Mouse (Mus musculus) limb, embryonic 14.5 days (tissue): ENCODE data around the gene Cdh4. TPM values are rescaled to one million over a fixed set of nuclear protein-coding genes. Genes with fewer than 3 reads are reported as not detected.

Source experiments
- ATAC-seq: fragments of 200-750 bp; cut with Nextera tagmentation; 2 replicates; pipeline ENCODE4 v1.8.0; 2017; ENCODE audit warnings: low read depth, moderate number of reproducible peaks, moderate TSS enrichment; ENCODE audit not compliant: low FRiP score
- DNase-seq: peaks from one replicate; pipeline ENCODE4 v3.0.0-alpha.2; 2015; ENCODE audit warnings: low spot score
- H3K27ac ChIP-seq: fragments of 300-500 bp; sonication (generic); replicated peaks from 2 replicates; pipeline ENCODE4 v1.5.1; 2014; ENCODE audit warnings: low read depth, mild to moderate bottlenecking, low read length, moderate library complexity, mixed read lengths
- H3K27me3 ChIP-seq: fragments of 300-500 bp; sonication (generic); 2 replicates; pipeline ENCODE4 v1.6.1; 2014; ENCODE audit warnings: low read length, mixed read lengths; ENCODE audit not compliant: control insufficient read depth, insufficient read depth
- H3K36me3 ChIP-seq: fragments of 300-500 bp; sonication (generic); 2 replicates; pipeline ENCODE4 v1.6.1; 2014; ENCODE audit warnings: mild to moderate bottlenecking, low read length, moderate library complexity, mixed read lengths; ENCODE audit not compliant: control insufficient read depth, insufficient read depth
- H3K4me1 ChIP-seq: fragments of 300-500 bp; sonication (generic); 2 replicates; pipeline ENCODE4 v1.6.1; 2014; ENCODE audit warnings: antibody characterized with exemption, low read length, mixed read lengths; ENCODE audit not compliant: control insufficient read depth, insufficient read depth
- H3K4me2 ChIP-seq: fragments of 300-500 bp; sonication (generic); replicated peaks from 2 replicates; pipeline ENCODE4 v1.6.1; 2014; ENCODE audit warnings: low read depth, mild to moderate bottlenecking, low read length, moderate library complexity; ENCODE audit not compliant: severe bottlenecking
- H3K4me3 ChIP-seq: fragments of 300-500 bp; sonication (generic); replicated peaks from 2 replicates; pipeline ENCODE4 v1.5.1; 2014; ENCODE audit warnings: low read length
- H3K9ac ChIP-seq: fragments of 300-500 bp; sonication (generic); 2 replicates; pipeline ENCODE4 v1.6.1; 2014; ENCODE audit warnings: mild to moderate bottlenecking, low read depth, low read length, moderate library complexity; ENCODE audit not compliant: severe bottlenecking
- H3K9me3 ChIP-seq: fragments of 300-500 bp; sonication (generic); 2 replicates; pipeline ENCODE4 v1.6.1; 2016; ENCODE audit warnings: low read length; ENCODE audit not compliant: control insufficient read depth
- POLR2A ChIP-seq: fragments of 200-500 bp; IDR thresholded peaks from 2 replicates; pipeline ENCODE4 v1.8.0; 2012; ENCODE audit warnings: inconsistent platforms, mild to moderate bottlenecking, moderate library complexity, borderline replicate concordance; ENCODE audit not compliant: insufficient read depth, insufficient read length; ENCODE audit errors: extremely low read depth
- WGBS: fragments of 180-500 bp; shearing (Covaris S2); extraction: QIAGEN DNeasy Blood & Tissue Kit; methylation state at CpG from one replicate; pipeline ENCODE4 v1.1.7; 2014; 5-methylcytosine and 5-hydroxymethylcytosine counted together
- polyA plus RNA-seq, 2 experiments: library from polyadenylated mRNA; depleted of rRNA in 1 of 2; stranded (reverse) in 1 of 2; unstranded in 1 of 2; fragments of >200 nt; fragmentation: Nextera tagmentation in 1 of 2; extraction: Ambion mirVana in 1 of 2; gene quantifications; 2 replicates each; pipeline versions ENCODE4 v1.2.1 to v1.2.3; 2012 to 2014

The Cdh4 gene
- polyA plus RNA-seq, 2 experiments = 7.5 to 9.0 TPM

DNA sequence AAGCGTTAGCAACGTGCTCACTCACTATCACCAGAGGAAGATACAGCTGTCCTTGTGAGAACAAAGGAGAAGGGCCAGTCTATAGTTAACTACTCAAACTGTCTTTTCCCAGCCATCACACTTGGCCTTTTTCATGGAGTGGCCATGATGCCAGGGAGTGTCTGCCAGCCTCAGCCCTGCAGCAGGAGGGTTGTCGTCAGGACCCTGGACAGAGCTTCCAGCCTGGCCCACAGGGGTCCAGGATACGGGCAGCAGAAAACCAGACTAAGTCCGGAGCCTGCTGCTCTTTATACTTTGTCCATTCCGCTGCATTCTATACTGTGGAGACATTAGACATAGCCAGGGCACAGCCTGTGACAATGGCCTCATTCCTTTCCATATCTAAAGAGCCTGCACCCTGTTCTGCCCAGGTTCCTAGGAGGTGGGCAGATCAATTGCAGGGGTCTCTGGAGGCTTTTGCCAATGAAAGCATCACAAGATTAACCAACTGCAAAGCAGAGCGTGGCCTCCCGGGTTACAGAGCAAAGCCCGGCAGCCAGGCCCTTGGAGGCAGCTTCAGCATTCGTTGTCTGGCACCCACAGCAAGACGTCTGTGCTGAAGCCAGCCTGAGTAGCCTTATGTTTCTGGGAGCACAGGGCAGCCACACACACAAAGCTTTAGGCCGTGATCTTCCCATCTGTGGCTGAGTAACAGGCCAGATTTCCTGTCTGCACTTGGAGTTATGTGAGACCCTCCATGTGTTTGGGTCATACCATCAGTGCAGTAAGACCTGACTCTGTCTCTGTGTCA lies 256.2 kb downstream of the Cdh4 start:
- H3K9me3 ChIP-seq = no peaks in the 10 kb centered on the region
- peak; percentile 52 for DNase-seq
- WGBS = 42% methylated on average over 12 of the region's 12 CpGs

DNA sequence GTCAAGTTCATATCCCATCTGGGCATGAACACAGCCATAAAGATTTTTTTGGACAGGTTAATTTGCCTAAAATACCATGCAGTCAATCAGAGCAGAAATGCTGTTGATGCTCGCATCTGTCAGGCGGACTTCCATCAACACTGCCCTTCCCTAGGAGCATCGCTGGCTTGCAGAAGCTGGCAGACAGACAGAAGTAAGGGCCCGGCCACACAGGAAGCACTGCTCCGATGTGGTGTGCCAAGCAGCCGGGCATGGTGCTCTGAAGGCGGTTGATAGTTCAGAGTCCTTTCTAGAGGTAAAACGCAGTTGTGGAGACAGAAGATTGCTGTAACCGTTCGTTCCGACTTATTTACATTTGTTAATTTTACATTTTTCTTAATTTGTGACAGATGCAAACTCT lies 262.8 kb downstream of the Cdh4 start:
- Histone ChIP-seq H3K27ac (no peak overlapping the region), H3K4me1 (no peaks in the 10 kb centered on the region), H3K9me3 (no peaks in the 10 kb centered on the region), H3K4me3 (no peak overlapping the region), H3K27me3 (no peaks in the 10 kb centered on the region), H3K36me3 (no peaks in the 10 kb centered on the region), H3K9ac (no peak overlapping the region), H3K4me2 (no peak overlapping the region)
- no peak for TF ChIP-seq POLR2A
- DNase-seq (no peak), ATAC-seq (no peak)
- 87% methylated on average over 11 of the region's 11 CpGs for WGBS

More for the DNA sequence above, 256.2 kb downstream of the Cdh4 start:
- Histone ChIP-seq H3K9ac (no peak overlapping the region), H3K27me3 (no peaks in the 10 kb centered on the region), H3K4me1 (peaks cover 4% of the 10 kb centered on the region; the same call in 1 of the 2 replicates), H3K4me3 (no peak overlapping the region), H3K36me3 (no peaks in the 10 kb centered on the region), H3K27ac (no peak overlapping the region), H3K4me2 (no peak overlapping the region)
- TF ChIP-seq POLR2A = no peak
- ATAC-seq = no peak

DNA sequence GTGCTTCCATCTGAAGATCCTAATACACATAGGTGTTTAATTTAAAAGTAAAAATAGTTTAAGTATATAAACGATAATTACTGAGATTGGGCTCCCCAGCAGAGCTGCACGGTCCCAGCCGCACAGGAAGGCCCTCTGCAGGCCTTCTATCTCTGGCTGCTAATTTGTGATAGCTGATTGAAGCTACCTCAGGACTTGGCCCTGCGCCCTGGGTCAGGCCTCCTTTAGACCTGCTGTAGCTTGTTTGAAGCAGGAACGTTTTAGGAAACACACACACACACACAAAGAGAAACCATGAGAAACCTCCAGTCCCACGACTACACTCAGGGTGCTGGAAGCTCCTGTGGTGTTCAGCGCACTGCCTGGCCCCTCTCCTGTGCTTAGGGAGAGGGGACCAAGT lies 263.2 kb downstream of the Cdh4 start:
- Histone ChIP-seq H3K4me1 (no peaks in the 10 kb centered on the region), H3K9me3 (no peaks in the 10 kb centered on the region), H3K9ac (no peak overlapping the region), H3K27me3 (no peaks in the 10 kb centered on the region), H3K27ac (no peak overlapping the region), H3K4me3 (no peak overlapping the region), H3K36me3 (no peaks in the 10 kb centered on the region), H3K4me2 (no peak overlapping the region)
- no peak for TF ChIP-seq POLR2A
- WGBS = 76% methylated on average over 7 of the region's 7 CpGs
- ATAC-seq = no peak
- no peak for DNase-seq

DNA sequence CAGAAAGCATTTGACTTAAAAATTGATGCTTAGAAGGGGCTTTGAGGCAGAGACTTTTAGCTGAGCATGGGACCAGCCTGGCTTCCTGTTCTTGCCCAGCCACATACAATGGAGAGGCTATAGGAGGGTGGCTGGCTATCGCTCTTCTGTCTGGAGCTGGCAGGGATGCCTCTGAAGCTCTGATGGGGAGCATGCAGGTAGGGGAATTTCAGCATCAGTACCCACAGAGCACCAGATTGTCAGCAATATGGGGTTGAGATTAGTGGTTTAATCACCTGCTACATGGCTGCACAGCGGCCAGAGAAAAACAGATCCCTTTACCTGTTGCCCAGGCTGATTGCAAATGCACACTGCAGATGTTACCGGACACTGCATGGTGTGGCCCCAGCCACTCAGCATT lies 264.4 kb downstream of the Cdh4 start:
- DNase-seq (no peak), ATAC-seq (no peak)
- H3K4me3 ChIP-seq = no peak overlapping the region
- H3K9me3 ChIP-seq = no peaks in the 10 kb centered on the region
- no peaks in the 10 kb centered on the region for H3K36me3 ChIP-seq
- WGBS = 80% methylated on average over 3 of the region's 3 CpGs
- no peaks in the 10 kb centered on the region for H3K4me1 ChIP-seq
- no peak overlapping the region for H3K4me2 ChIP-seq
- TF ChIP-seq POLR2A = no peak
- H3K27ac ChIP-seq = no peak overlapping the region
- H3K27me3 ChIP-seq = no peaks in the 10 kb centered on the region
- H3K9ac ChIP-seq = no peak overlapping the region

DNA sequence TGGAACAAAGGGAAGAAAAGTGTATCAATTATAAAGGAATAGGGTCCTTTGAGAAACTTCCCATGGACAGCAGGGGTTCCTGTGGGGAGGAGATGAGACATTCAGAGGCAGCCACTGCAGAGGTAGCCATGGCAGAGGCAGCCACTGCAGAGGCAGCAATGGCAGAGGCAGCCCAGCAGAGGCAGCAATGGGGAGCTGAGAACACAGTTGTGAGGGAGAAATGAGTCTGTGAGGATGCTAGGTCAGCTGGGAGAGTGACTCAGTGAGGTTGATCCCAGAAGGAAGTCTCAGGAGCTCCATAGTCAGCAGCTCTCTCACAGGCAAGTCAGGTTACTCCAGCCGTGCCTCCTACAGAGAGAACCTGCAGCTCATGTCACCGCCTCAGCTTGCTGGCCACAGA lies 266.9 kb downstream of the Cdh4 start:
- Histone ChIP-seq H3K4me2 (no peak overlapping the region), H3K27ac (no peak overlapping the region), H3K9ac (no peak overlapping the region), H3K9me3 (no peaks in the 10 kb centered on the region), H3K36me3 (no peaks in the 10 kb centered on the region), H3K4me3 (no peak overlapping the region), H3K27me3 (no peaks in the 10 kb centered on the region), H3K4me1 (no peaks in the 10 kb centered on the region; the same call in 1 of the 2 replicates)
- no peak for TF ChIP-seq POLR2A
- WGBS = 83% methylated on average over 2 of the region's 2 CpGs
- ATAC-seq = no peak
- no peak for DNase-seq

DNA sequence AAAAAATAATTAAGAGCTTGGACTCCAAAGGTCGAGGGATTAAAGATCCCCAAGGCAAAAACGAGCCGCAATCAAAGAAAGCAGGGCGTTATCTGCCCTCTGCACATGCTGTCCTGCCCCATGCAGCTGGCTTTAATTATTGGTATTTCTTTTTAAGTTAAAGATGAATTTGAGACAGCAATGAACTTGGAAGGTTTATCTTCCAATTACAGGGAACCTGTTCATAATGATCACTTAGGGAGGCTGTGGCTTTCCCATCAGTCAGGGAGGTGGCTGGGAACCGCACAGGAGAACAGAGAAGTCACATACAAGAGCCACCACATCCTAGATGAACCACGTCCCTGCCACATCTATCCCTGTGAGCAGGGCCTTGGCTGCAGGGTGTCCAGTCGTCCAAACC lies 270.5 kb downstream of the Cdh4 start:
- no peak for ATAC-seq
- H3K4me3 ChIP-seq = no peak overlapping the region

More for the DNA sequence above, 270.5 kb downstream of the Cdh4 start:
- Histone ChIP-seq H3K4me2 (no peak overlapping the region), H3K4me1 (no peaks in the 10 kb centered on the region; the same call in 1 of the 2 replicates), H3K36me3 (no peaks in the 10 kb centered on the region), H3K9me3 (no peaks in the 10 kb centered on the region), H3K27me3 (no peaks in the 10 kb centered on the region), H3K9ac (no peak overlapping the region), H3K27ac (no peak overlapping the region)
- TF ChIP-seq POLR2A = no peak
- WGBS = 35% methylated on average over 7 of the region's 7 CpGs
- DNase-seq = no peak
